9 mouse cellular contexts compared by ENCODE assay signal in the genomic region with DNA sequence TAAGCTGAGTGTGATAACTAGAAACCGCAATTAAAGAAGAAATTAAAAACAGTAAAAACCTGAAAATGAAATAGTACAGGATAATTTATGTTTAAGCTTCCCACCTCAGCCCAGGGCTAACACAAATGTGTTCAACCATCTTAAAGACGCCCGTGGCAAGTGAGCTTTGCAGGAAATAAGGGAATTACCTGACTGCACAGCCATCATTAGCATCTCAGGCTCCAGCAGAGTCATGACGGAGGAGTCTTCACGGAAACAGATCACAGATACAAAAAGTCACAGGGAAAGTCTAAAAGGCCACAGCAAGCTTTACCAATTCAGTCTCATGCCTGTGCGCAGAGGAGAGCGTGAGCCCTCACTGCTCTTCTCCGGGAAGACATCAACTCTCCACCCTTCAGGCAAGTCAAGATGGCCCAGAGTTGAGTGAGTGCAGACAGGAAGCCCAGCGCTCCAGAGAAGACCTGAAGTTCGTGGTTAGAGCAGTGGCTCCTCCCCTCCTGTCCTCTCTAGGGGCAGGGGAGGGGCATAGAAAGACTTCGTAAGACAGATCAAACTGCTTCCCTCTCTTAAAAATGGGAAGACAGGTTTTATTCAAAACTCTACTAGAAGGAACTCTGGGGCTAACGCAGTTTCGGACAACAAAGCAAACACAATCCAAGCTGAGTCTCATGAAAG.
A peak's percentile ranks its signal among the peaks of the same experiment; 100 is the strongest.
DNase-seq lines count a peak whose midpoint lies in the region; ATAC-seq and TF ChIP-seq lines count a peak whose summit lies in the region.
"Had no signal": no experiment of that assay in that cellular context is flagged by ENCODE, and none has a peak within 500 bp of the region (broad histone marks: within the 10 kb centered on the region; RNA-seq: fewer than 3 reads in every experiment).

No protein-coding gene starts in this region.

- ATAC-seq in forebrain, embryonic 12.5 days (ENCODE audit: low FRiP score), result no peak
- peak; percentile 78; the same call in 1 of the 2 replicates for ATAC-seq in lung, embryonic 15.5 days (ENCODE audit: borderline replicate concordance, extremely low read depth, low FRiP score, low TSS enrichment)

- dilution Hi-C loops in CH12.LX (cut with MboI; ENCODE audit: extremely low pct_ligation_motif_present, extremely low pct_unique_long_range_greater_than_20kb, low sequenced_read_pairs), result no loop called here

- no peaks in the 10 kb centered on the region for H3K79me2 ChIP-seq in CH12.LX (replicated peaks; ENCODE audit: control insufficient read depth, extremely low read depth, insufficient read depth, poor library complexity, severe bottlenecking)

- peak; percentile 75 for TF ChIP-seq POLR2A in CH12.LX (IDR thresholded peaks at IDR 0.05; ENCODE audit: low read depth, low read length)

- peaks cover 0 to 22% of the 10 kb centered on the region in 2 experiments for H3K36me3 ChIP-seq in CH12.LX (replicated peaks in 1 of 2; ENCODE audit: control insufficient read depth in 1 of 2, insufficient read depth in 1 of 2, low read length in 1 of 2)
- no peaks in the 10 kb centered on the region for H3K36me3 ChIP-seq in forebrain, embryonic 12.5 days (replicated peaks)
- no peaks in the 10 kb centered on the region for H3K36me3 ChIP-seq in lung, embryonic 15.5 days
- H3K36me3 ChIP-seq: neural tube, embryonic 12.5 days had no signal

- H3K4me2 ChIP-seq in CH12.LX (ENCODE audit: insufficient read depth, low read depth, poor library complexity, severe bottlenecking), result peak overlapping the region; percentile 62
- H3K4me2 ChIP-seq in forebrain, embryonic 12.5 days, result peak overlapping the region; percentile 28
- H3K4me2 ChIP-seq in lung, embryonic 15.5 days, result peak overlapping the region; percentile 49
- H3K4me2 ChIP-seq: neural tube, embryonic 12.5 days had no signal

- TF ChIP-seq RAD21 in CH12.LX (IDR thresholded peaks at IDR 0.05; ENCODE audit: low read depth, low read length), result no peak

- intact Hi-C loops in gastrocnemius, postnatal 14 days (cut with DNase I; ENCODE audit: low total_unique reads), result no loop called here

- H3K4me1 ChIP-seq in CH12.LX (ENCODE audit: control insufficient read depth in 1 of 2, insufficient read depth in 2 of 2), result peaks cover 5 to 45% of the 10 kb centered on the region in 2 experiments
- peaks cover 42% of the 10 kb centered on the region for H3K4me1 ChIP-seq in forebrain, embryonic 12.5 days
- peaks cover 40% of the 10 kb centered on the region for H3K4me1 ChIP-seq in lung, embryonic 15.5 days

- TF ChIP-seq EP300 in CH12.LX (IDR thresholded peaks at IDR 0.05; ENCODE audit: low read length), result no peak

- H3K9me3 ChIP-seq in CH12.LX (replicated peaks; ENCODE audit: low read length), result no peaks in the 10 kb centered on the region
- H3K9me3 ChIP-seq in forebrain, embryonic 12.5 days, result no peaks in the 10 kb centered on the region
- H3K9me3 ChIP-seq in lung, embryonic 15.5 days, result no peaks in the 10 kb centered on the region
- H3K9me3 ChIP-seq: neural tube, embryonic 12.5 days had no signal

- in situ Hi-C loops in CH12.LX (cut with MboI; ENCODE audit: low pct_ligation_motif_present, low pct_unique_long_range_greater_than_20kb, low sequenced_read_pairs), result no loop called here

- peak overlapping the region; percentile 67 for H3K9ac ChIP-seq in CH12.LX (ENCODE audit: insufficient read depth, low read depth)
- H3K9ac ChIP-seq in forebrain, embryonic 12.5 days, result no peak overlapping the region
- H3K9ac ChIP-seq in lung, embryonic 15.5 days, result no peak overlapping the region
- H3K9ac ChIP-seq: neural tube, embryonic 12.5 days had no signal

- 41% methylated on average over 13 of the region's 13 CpGs for WGBS in forebrain, embryonic 12.5 days
- WGBS in lung, embryonic 15.5 days, result 34% methylated on average over 13 of the region's 13 CpGs

- no peaks in the 10 kb centered on the region for H3K27me3 ChIP-seq in CH12.LX (replicated peaks)
- no peaks in the 10 kb centered on the region for H3K27me3 ChIP-seq in forebrain, embryonic 12.5 days
- H3K27me3 ChIP-seq in lung, embryonic 15.5 days, result no peaks in the 10 kb centered on the region
- H3K27me3 ChIP-seq: neural tube, embryonic 12.5 days had no signal

- TF ChIP-seq CTCF in CH12.LX (conservative IDR thresholded peaks at IDR 0.05 in 1 of 2, IDR thresholded peaks at IDR 0.05 in 1 of 2; ENCODE audit: low read depth in 2 of 2, low read length in 2 of 2), result no peak

- DNase-seq in gastrocnemius, postnatal 14 days, result peak; percentile 11
- no peak for DNase-seq in gastrocnemius, postnatal 10 days
- DNase-seq in CH12.LX (ENCODE audit: extremely low read depth), result peak; percentile 82
- DNase-seq in induced T-regulatory cell, adult 2 months (ENCODE audit: low read depth), result peak; percentile 91
- peak; percentile 22 to 44 for DNase-seq in spleen, postnatal 14 days (ENCODE audit: low spot score in 2 of 2)
- no peak for DNase-seq in cerebellum, postnatal 36 days

- peak overlapping the region; percentile 56 to 70 (median 61) for H3K4me3 ChIP-seq in CH12.LX (replicated peaks in 1 of 3; ENCODE audit: low read depth in 2 of 3, low read length in 2 of 3, poor library complexity in 1 of 3)
- H3K4me3 ChIP-seq in forebrain, embryonic 12.5 days (replicated peaks), result no peak overlapping the region
- H3K4me3 ChIP-seq in lung, embryonic 15.5 days, result peak overlapping the region; percentile 18
- H3K4me3 ChIP-seq: neural tube, embryonic 12.5 days had no signal

- no peak overlapping the region for H3K27ac ChIP-seq in CH12.LX (ENCODE audit: insufficient read depth, low read depth)
- no peak overlapping the region for H3K27ac ChIP-seq in forebrain, embryonic 12.5 days
- peak overlapping the region; percentile 12; the same call in 1 of the 2 replicates for H3K27ac ChIP-seq in lung, embryonic 15.5 days
- H3K27ac ChIP-seq: neural tube, embryonic 12.5 days had no signal

TF ChIP-seq in CH12.LX, 34 proteins besides CTCF, POLR2A, EP300 and RAD21:
- peak; percentile 72; the same call in 1 of the 2 replicates for TF ChIP-seq NELFE (IDR thresholded peaks at IDR 0.05; ENCODE audit: low read depth, low read length)
- peak; percentile 44; the same call in 1 of the 2 replicates for TF ChIP-seq TCF12 (IDR thresholded peaks at IDR 0.05; ENCODE audit: low read depth, low read length)
- TF ChIP-seq TBP (conservative IDR thresholded peaks at IDR 0.05; ENCODE audit: low read depth, low read length), result peak; percentile 76
- no peak for TF ChIP-seq PAX5 (IDR thresholded peaks at IDR 0.05; ENCODE audit: low read length)
- TF ChIP-seq ELF1 (IDR thresholded peaks at IDR 0.05; ENCODE audit: low read depth, low read length), result peak; percentile 71
- no peak for TF ChIP-seq KAT2A (IDR thresholded peaks at IDR 0.05; ENCODE audit: insufficient replicate concordance, low read length)
- no peak for TF ChIP-seq GABPA (IDR thresholded peaks at IDR 0.05; ENCODE audit: insufficient replicate concordance, low read depth, low read length)
- 0 out of 2 replicates have a peak, but pooled peaks have one; percentile 40 for TF ChIP-seq POLR2AphosphoS2 (IDR thresholded peaks at IDR 0.05; ENCODE audit: low read depth, low read length)
- peak; percentile 52; the same call in 1 of the 2 replicates for TF ChIP-seq MXI1 (IDR thresholded peaks at IDR 0.05; ENCODE audit: low read depth, low read length)

Comparison
In these comparisons a context has a peak if more than half of its experiments do, and no peak if none do; other contexts are left out.
1. DNase-seq: peak in gastrocnemius, postnatal 14 days (single experiment), CH12.LX (single experiment), induced T-regulatory cell, adult 2 months (single experiment) and spleen, postnatal 14 days (2 of 2); none in gastrocnemius, postnatal 10 days (single experiment) and cerebellum, postnatal 36 days (0 of 2).
2. Peak in every context shown above with its lines, with median percentiles within 50 percentile points of each other: H3K4me2 ChIP-seq.